Mouse (Mus musculus) embryonic facial prominence, embryonic 10.5 days (tissue): ENCODE measurements around the gene Spats2l. TPM values are rescaled to one million over a fixed set of nuclear protein-coding genes. Genes with fewer than 3 reads are reported as not detected.

Source experiments
- DNase-seq: peaks from one replicate; pipeline ENCODE4 v3.0.0-alpha.2; 2017; ENCODE audit warnings: low spot score
- H3K27ac ChIP-seq: fragments of 300-500 bp; sonication (generic); replicated peaks from 2 replicates; pipeline ENCODE4 v1.5.1; 2016; ENCODE audit warnings: mild to moderate bottlenecking
- H3K27me3 ChIP-seq: fragments of 300-500 bp; sonication (generic); replicated peaks from 2 replicates; pipeline ENCODE4 v1.6.1; 2016; ENCODE audit warnings: low read depth, mild to moderate bottlenecking; ENCODE audit not compliant: poor library complexity, severe bottlenecking
- H3K36me3 ChIP-seq: fragments of 300-500 bp; sonication (generic); replicated peaks from 2 replicates; pipeline ENCODE4 v1.6.1; 2016; ENCODE audit warnings: mild to moderate bottlenecking, moderate library complexity
- H3K4me1 ChIP-seq: fragments of 300-500 bp; sonication (generic); 2 replicates; pipeline ENCODE4 v1.6.1; 2016
- H3K4me3 ChIP-seq: fragments of 300-500 bp; sonication (generic); 2 replicates; pipeline ENCODE4 v1.5.1; 2016; ENCODE audit warnings: mild to moderate bottlenecking, moderate library complexity
- H3K9me3 ChIP-seq: fragments of 300-500 bp; sonication (generic); 2 replicates; pipeline ENCODE4 v1.6.1; 2016; ENCODE audit warnings: mild to moderate bottlenecking
- WGBS: fragments of 180-500 bp; shearing (Covaris S2); methylation state at CpG from one replicate; pipeline ENCODE4 v1.1.7; 2016; 5-methylcytosine and 5-hydroxymethylcytosine counted together
- polyA plus RNA-seq: library from polyadenylated mRNA; unstranded; fragments of >200 nt; fragmentation: Nextera tagmentation; extraction: Ambion mirVana; gene quantifications from 2 replicates; pipeline ENCODE4 v1.2.1, GENCODE M21; 2016

The Spats2l gene
- polyA plus RNA-seq, 1 experiment from 2014 or later: 23.5 TPM

GRCm38 (mm10) chr1:57835128-57835527 lies 61.2 kb downstream of the Spats2l start:
- no peaks in the 10 kb centered on the region for H3K9me3 ChIP-seq

GRCm38 (mm10) chr1:57836686-57837317 lies 62.8 kb downstream of the Spats2l start:
- H3K4me3 ChIP-seq: no peak overlapping the region
- no peaks in the 10 kb centered on the region for H3K36me3 ChIP-seq
- DNase-seq: no peak
- no peaks in the 10 kb centered on the region for H3K27me3 ChIP-seq
- no peaks in the 10 kb centered on the region for H3K9me3 ChIP-seq
- peaks cover 3% of the 10 kb centered on the region; the same call in 1 of the 2 replicates for H3K4me1 ChIP-seq
- H3K27ac ChIP-seq: no peak overlapping the region
- WGBS: 85% methylated on average over 5 of the region's 5 CpGs

More at GRCm38 (mm10) chr1:57835128-57835527, 61.2 kb downstream of the Spats2l start:
- WGBS: 40% methylated on average over 7 of the region's 7 CpGs
- peak; percentile 47 for DNase-seq
- no peaks in the 10 kb centered on the region for H3K36me3 ChIP-seq
- H3K4me1 ChIP-seq: peaks cover 3% of the 10 kb centered on the region; the same call in 1 of the 2 replicates
- no peak overlapping the region for H3K4me3 ChIP-seq
- H3K27ac ChIP-seq: no peak overlapping the region
- H3K27me3 ChIP-seq: no peaks in the 10 kb centered on the region

GRCm38 (mm10) chr1:57839863-57840262 lies 65.9 kb downstream of the Spats2l start:
- Histone ChIP-seq H3K27ac (no peak overlapping the region), H3K4me1 (peaks cover 3% of the 10 kb centered on the region; the same call in 1 of the 2 replicates), H3K36me3 (no peaks in the 10 kb centered on the region), H3K4me3 (no peak overlapping the region), H3K27me3 (no peaks in the 10 kb centered on the region), H3K9me3 (no peaks in the 10 kb centered on the region)
- DNase-seq: no peak
- 82% methylated on average over 6 of the region's 6 CpGs for WGBS

- Histone ChIP-seq H3K27ac (no peak overlapping the region), H3K4me1 (peaks cover 20% of the 10 kb centered on the region), H3K27me3 (no peaks in the 10 kb centered on the region), H3K4me3 (no peak overlapping the region), H3K9me3 (no peaks in the 10 kb centered on the region), H3K36me3 (no peaks in the 10 kb centered on the region)
- no peak for DNase-seq
- 87% methylated on average over 9 of the region's 9 CpGs for WGBS
These were observed 71.2 kb downstream of the Spats2l start for GRCm38 (mm10) chr1:57845054-57845722.

GRCm38 (mm10) chr1:57846856-57847698 lies 73.1 kb downstream of the Spats2l start:
- Histone ChIP-seq H3K27ac (no peak overlapping the region; the same call in 1 of the 2 replicates), H3K9me3 (no peaks in the 10 kb centered on the region), H3K36me3 (no peaks in the 10 kb centered on the region), H3K4me3 (no peak overlapping the region), H3K27me3 (no peaks in the 10 kb centered on the region), H3K4me1 (peaks cover 20% of the 10 kb centered on the region)
- 67% methylated on average over 15 of the region's 15 CpGs for WGBS
- DNase-seq: no peak

- Histone ChIP-seq H3K4me3 (no peak overlapping the region), H3K4me1 (peaks cover 25% of the 10 kb centered on the region), H3K27me3 (no peaks in the 10 kb centered on the region), H3K27ac (no peak overlapping the region), H3K9me3 (no peaks in the 10 kb centered on the region), H3K36me3 (no peaks in the 10 kb centered on the region)
- DNase-seq: no peak
- WGBS: 89% methylated on average over 4 of the region's 4 CpGs
These were observed 75.1 kb downstream of the Spats2l start for GRCm38 (mm10) chr1:57849087-57849486.

- H3K4me1 ChIP-seq: peaks cover 25% of the 10 kb centered on the region
- WGBS: 76% methylated on average over 3 of the region's 3 CpGs
- H3K4me3 ChIP-seq: no peak overlapping the region
- H3K36me3 ChIP-seq: no peaks in the 10 kb centered on the region
- no peaks in the 10 kb centered on the region for H3K27me3 ChIP-seq
- H3K27ac ChIP-seq: no peak overlapping the region
- DNase-seq: no peak
- H3K9me3 ChIP-seq: no peaks in the 10 kb centered on the region
These were observed 76.0 kb downstream of the Spats2l start for GRCm38 (mm10) chr1:57849916-57850315.

GRCm38 (mm10) chr1:57851871-57852270 lies 77.9 kb downstream of the Spats2l start:
- no peak for DNase-seq
- 98% methylated on average over 6 of the region's 6 CpGs for WGBS
- Histone ChIP-seq H3K27ac (no peak overlapping the region), H3K4me3 (no peak overlapping the region), H3K4me1 (peaks cover 17% of the 10 kb centered on the region), H3K9me3 (no peaks in the 10 kb centered on the region), H3K27me3 (no peaks in the 10 kb centered on the region), H3K36me3 (no peaks in the 10 kb centered on the region)

GRCm38 (mm10) chr1:57852562-57853271 lies 78.8 kb downstream of the Spats2l start:
- DNase-seq: no peak
- WGBS: 89% methylated on average over 12 of the region's 12 CpGs
- H3K27me3 ChIP-seq: no peaks in the 10 kb centered on the region
- peaks cover 10% of the 10 kb centered on the region for H3K4me1 ChIP-seq
- H3K36me3 ChIP-seq: no peaks in the 10 kb centered on the region
- H3K27ac ChIP-seq: no peak overlapping the region
- H3K9me3 ChIP-seq: no peaks in the 10 kb centered on the region
- no peak overlapping the region for H3K4me3 ChIP-seq

- H3K4me3 ChIP-seq: no peak overlapping the region
- 63% methylated on average over 5 of the region's 5 CpGs for WGBS
- H3K27me3 ChIP-seq: no peaks in the 10 kb centered on the region
- no peaks in the 10 kb centered on the region for H3K36me3 ChIP-seq
- no peak for DNase-seq
- no peaks in the 10 kb centered on the region for H3K4me1 ChIP-seq
- no peak overlapping the region for H3K27ac ChIP-seq
- H3K9me3 ChIP-seq: no peaks in the 10 kb centered on the region
These were observed 83.8 kb downstream of the Spats2l start for GRCm38 (mm10) chr1:57857799-57858198.

- no peak overlapping the region for H3K27ac ChIP-seq
- no peaks in the 10 kb centered on the region for H3K36me3 ChIP-seq
- no peaks in the 10 kb centered on the region for H3K4me1 ChIP-seq
- WGBS: 34% methylated on average over 4 of the region's 4 CpGs
- no peak for DNase-seq
- H3K9me3 ChIP-seq: no peaks in the 10 kb centered on the region
- H3K4me3 ChIP-seq: no peak overlapping the region
- H3K27me3 ChIP-seq: no peaks in the 10 kb centered on the region
These were observed 88.1 kb downstream of the Spats2l start for GRCm38 (mm10) chr1:57862024-57862423.

GRCm38 (mm10) chr1:57868651-57869050 lies 94.7 kb downstream of the Spats2l start:
- H3K4me1 ChIP-seq: peaks cover 4% of the 10 kb centered on the region
- no peaks in the 10 kb centered on the region for H3K27me3 ChIP-seq
- no peaks in the 10 kb centered on the region for H3K9me3 ChIP-seq
- DNase-seq: no peak
- no peaks in the 10 kb centered on the region for H3K36me3 ChIP-seq
- H3K27ac ChIP-seq: no peak overlapping the region
- WGBS: 85% methylated on average over 13 of the region's 13 CpGs
- H3K4me3 ChIP-seq: no peak overlapping the region
